Mouse (Mus musculus): ENCODE data around the gene Midn. TPM values are rescaled to one million over a fixed set of nuclear protein-coding genes. Genes with fewer than 3 reads are reported as not detected.

Midn gene
- polyA plus RNA-seq, 1 experiment from 2014 or later = 23.2 TPM

GRCm38 (mm10) chr10:80139439-80139775 lies 8.7 kb upstream of the Midn start:
- H3K27ac ChIP-seq = 0 out of 2 replicates have a peak overlapping the region, but pooled peaks have one; percentile 28
- ATAC-seq (ENCODE audit: low FRiP score, low read depth) = peak; percentile 3; the same call in 1 of the 2 replicates
- H3K4me1 ChIP-seq = peaks cover 61% of the 10 kb centered on the region
- peak overlapping the region; percentile 82 for H3K9ac ChIP-seq
- peaks cover 28% of the 10 kb centered on the region for H3K36me3 ChIP-seq
- peak overlapping the region; percentile 62 for H3K4me3 ChIP-seq
- H3K27me3 ChIP-seq = peaks cover 49% of the 10 kb centered on the region
- H3K9me3 ChIP-seq = 0 out of 2 replicates have a peak, but pooled peaks cover 5% of the 10 kb centered on the region
- 1% methylated on average over 10 of the region's 10 CpGs for WGBS
- H3K4me2 ChIP-seq (replicated peaks) = peak overlapping the region; percentile 99

DNA sequence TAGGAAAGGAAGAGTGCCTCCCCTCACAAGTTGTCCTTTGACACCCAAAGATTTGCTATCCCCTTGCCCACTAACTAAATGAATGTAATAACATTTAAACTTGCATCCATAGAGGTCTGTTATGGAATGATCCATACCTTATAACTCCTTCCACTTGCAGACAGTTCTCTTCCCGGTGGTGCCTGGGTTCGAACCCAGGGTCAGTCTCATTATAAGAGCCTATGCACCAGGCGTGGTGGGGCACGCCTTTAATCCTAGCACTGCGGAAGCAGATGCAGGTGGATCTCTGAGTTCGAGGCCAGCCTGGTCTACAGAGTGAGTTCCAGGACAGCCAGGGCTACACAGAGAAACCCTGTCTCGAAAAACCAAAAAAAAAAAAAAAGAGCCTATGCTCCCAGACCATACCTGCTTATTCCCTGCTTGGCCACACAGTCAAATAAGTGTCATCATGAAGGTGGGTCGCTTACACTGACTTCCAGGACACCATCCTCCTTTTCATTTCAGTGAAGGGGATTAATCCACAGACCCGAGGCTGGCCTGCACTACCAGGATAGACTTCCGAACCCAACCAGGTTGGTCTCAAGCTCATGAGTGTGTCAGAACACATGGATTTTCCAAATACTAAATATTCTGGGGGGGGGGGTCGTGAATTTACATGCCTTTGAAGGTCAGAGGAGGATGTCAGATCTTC lies 8.0 kb upstream of the Midn start:
- Histone ChIP-seq H3K4me3 (0 out of 2 replicates have a peak overlapping the region, but pooled peaks have one; percentile 81), H3K4me2 (replicated peaks) (peak overlapping the region; percentile 99; the same call in 1 of the 2 replicates), H3K9me3 (0 out of 2 replicates have a peak, but pooled peaks cover 5% of the 10 kb centered on the region), H3K9ac (no peak overlapping the region), H3K36me3 (peaks cover 29% of the 10 kb centered on the region), H3K27me3 (peaks cover 45% of the 10 kb centered on the region), H3K4me1 (peaks cover 64% of the 10 kb centered on the region), H3K27ac (no peak overlapping the region)
- ATAC-seq (ENCODE audit: low FRiP score, low read depth) = no peak
- 76% methylated on average over 11 of the region's 11 CpGs for WGBS

DNA sequence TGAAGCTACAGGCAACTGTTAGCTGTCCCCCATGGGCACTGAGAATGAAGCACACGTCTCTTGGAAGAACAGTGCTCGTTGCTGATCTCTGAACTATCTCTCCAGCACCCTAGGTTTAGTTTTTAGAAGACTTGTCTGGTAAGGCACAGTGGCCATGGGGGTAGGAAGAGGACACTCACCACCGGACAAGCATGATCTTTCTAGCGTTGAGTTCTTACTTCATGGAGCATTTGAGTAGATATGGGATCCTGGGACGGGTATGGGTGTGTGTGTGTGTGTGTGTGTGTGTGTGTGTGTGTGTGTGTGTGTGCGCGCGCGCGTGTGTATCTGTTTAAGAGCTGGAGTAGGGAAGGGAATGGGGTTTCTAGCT lies 7.4 kb upstream of the Midn start, which contains the start of gene Cbarp:
TSS of gene Cbarp (minus strand) at position 170 of the 370 bp plus-strand sequence.
- peak within 1 kb of the TSS; percentile 99 for H3K4me2 ChIP-seq (replicated peaks)
- peaks cover 31% of the 10 kb centered on the region for H3K36me3 ChIP-seq
- H3K27ac ChIP-seq = peak within 1 kb of the TSS; percentile 74
- ATAC-seq (ENCODE audit: low FRiP score, low read depth) = no peak
- WGBS = 70% methylated on average over 10 of the region's 10 CpGs
- H3K27me3 ChIP-seq = peaks cover 39% of the 10 kb centered on the region
- 0 out of 2 replicates have a peak, but pooled peaks cover 5% of the 10 kb centered on the region for H3K9me3 ChIP-seq
- peaks cover 68% of the 10 kb centered on the region for H3K4me1 ChIP-seq
- peak within 1 kb of the TSS; percentile 81 for H3K4me3 ChIP-seq
- peak within 1 kb of the TSS; percentile 58 for H3K9ac ChIP-seq

GRCm38 (mm10) chr10:80141243-80141642 lies 6.8 kb upstream of the Midn start:
- ATAC-seq (ENCODE audit: low FRiP score, low read depth) = peak; percentile 58
- H3K9ac ChIP-seq = peak overlapping the region; percentile 58

GRCm38 (mm10) chr10:80141786-80142529 lies 6.1 kb upstream of the Midn start:
- 1% methylated on average over 43 of the region's 43 CpGs for WGBS
- Histone ChIP-seq H3K36me3 (peaks cover 37% of the 10 kb centered on the region), H3K4me1 (peaks cover 73% of the 10 kb centered on the region), H3K9me3 (no peaks in the 10 kb centered on the region), H3K4me3 (peak overlapping the region; percentile 81), H3K27me3 (peaks cover 26% of the 10 kb centered on the region), H3K9ac (peak overlapping the region; percentile 94), H3K27ac (peak overlapping the region; percentile 77), H3K4me2 (replicated peaks) (peak overlapping the region; percentile 96)
- peak; percentile 86 for ATAC-seq (ENCODE audit: low FRiP score, low read depth)

More at GRCm38 (mm10) chr10:80141243-80141642, 6.8 kb upstream of the Midn start:
- H3K9me3 ChIP-seq = no peaks in the 10 kb centered on the region
- under 1% methylated on average over 29 of the region's 29 CpGs for WGBS
- H3K27ac ChIP-seq = peak overlapping the region; percentile 74
- H3K4me2 ChIP-seq (replicated peaks) = peak overlapping the region; percentile 96
- peaks cover 73% of the 10 kb centered on the region for H3K4me1 ChIP-seq
- H3K4me3 ChIP-seq = peak overlapping the region; percentile 81
- H3K27me3 ChIP-seq = peaks cover 34% of the 10 kb centered on the region
- H3K36me3 ChIP-seq = peaks cover 31% of the 10 kb centered on the region

- no peaks in the 10 kb centered on the region for H3K9me3 ChIP-seq
- no peak for ATAC-seq (ENCODE audit: low FRiP score, low read depth)
- peaks cover 73% of the 10 kb centered on the region for H3K4me1 ChIP-seq
- H3K4me2 ChIP-seq (replicated peaks) = peak overlapping the region; percentile 96
- H3K27ac ChIP-seq = peak overlapping the region; percentile 77
- H3K27me3 ChIP-seq = peaks cover 21% of the 10 kb centered on the region
- H3K9ac ChIP-seq = peak overlapping the region; percentile 94
- WGBS = under 1% methylated on average over 15 of the region's 15 CpGs
- H3K4me3 ChIP-seq = peak overlapping the region; percentile 81
- H3K36me3 ChIP-seq = peaks cover 37% of the 10 kb centered on the region
Observed at GRCm38 (mm10) chr10:80142530-80142925, 5.5 kb upstream of the Midn start.

GRCm38 (mm10) chr10:80143664-80144063 lies 4.4 kb upstream of the Midn start:
- H3K4me2 ChIP-seq (replicated peaks) = peak overlapping the region; percentile 96; the same call in 1 of the 2 replicates
- H3K9me3 ChIP-seq = no peaks in the 10 kb centered on the region
- H3K27me3 ChIP-seq = peaks cover 10% of the 10 kb centered on the region
- 90% methylated on average over 7 of the region's 7 CpGs for WGBS
- H3K4me3 ChIP-seq = peak overlapping the region; percentile 81
- peaks cover 37% of the 10 kb centered on the region for H3K36me3 ChIP-seq
- ATAC-seq (ENCODE audit: low FRiP score, low read depth) = no peak
- H3K4me1 ChIP-seq = peaks cover 67% of the 10 kb centered on the region
- H3K9ac ChIP-seq = no peak overlapping the region
- H3K27ac ChIP-seq = no peak overlapping the region

DNA sequence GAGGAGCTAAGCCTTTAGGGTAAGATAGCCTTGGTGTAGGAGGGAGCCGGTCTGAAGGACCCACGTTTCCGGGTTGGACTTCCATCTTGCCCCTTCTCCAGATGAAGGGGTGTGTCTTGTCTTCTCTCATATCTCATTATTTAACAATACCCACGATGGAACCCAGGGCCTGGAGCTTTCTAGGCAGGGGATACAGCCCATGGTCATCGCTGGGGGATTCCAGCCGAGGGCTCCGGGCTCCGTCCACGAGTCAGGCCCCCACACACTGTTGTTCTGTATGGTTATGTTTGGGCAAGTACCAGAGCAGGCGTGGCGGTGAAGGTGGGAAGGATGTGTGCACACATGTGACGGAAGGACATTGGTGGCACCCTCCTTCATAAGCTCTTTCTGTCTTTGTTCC lies 3.9 kb upstream of the Midn start:
- Histone ChIP-seq H3K4me1 (peaks cover 65% of the 10 kb centered on the region), H3K9me3 (no peaks in the 10 kb centered on the region), H3K4me2 (replicated peaks) (no peak overlapping the region), H3K27ac (no peak overlapping the region), H3K4me3 (no peak overlapping the region), H3K36me3 (peaks cover 37% of the 10 kb centered on the region), H3K9ac (peak overlapping the region; percentile 39; the same call in 1 of the 2 replicates), H3K27me3 (peaks cover 9% of the 10 kb centered on the region; the same call in 1 of the 2 replicates)
- 93% methylated on average over 12 of the region's 12 CpGs for WGBS
- ATAC-seq (ENCODE audit: low FRiP score, low read depth) = no peak

GRCm38 (mm10) chr10:80144864-80145838 lies 2.9 kb upstream of the Midn start:
- peak overlapping the region; percentile 10; the same call in 1 of the 2 replicates for H3K4me3 ChIP-seq
- peaks cover 59% of the 10 kb centered on the region for H3K4me1 ChIP-seq
- peak overlapping the region; percentile 10; the same call in 1 of the 2 replicates for H3K27ac ChIP-seq
- H3K9ac ChIP-seq = 0 out of 2 replicates have a peak overlapping the region, but pooled peaks have one; percentile 19
- peaks cover 4% of the 10 kb centered on the region; the same call in 1 of the 2 replicates for H3K27me3 ChIP-seq
- WGBS = 74% methylated on average over 20 of the region's 20 CpGs
- ATAC-seq (ENCODE audit: low FRiP score, low read depth) = no peak
- 0 out of 2 replicates have a peak overlapping the region, but pooled peaks have one; percentile 9 for H3K4me2 ChIP-seq (replicated peaks)
- H3K9me3 ChIP-seq = no peaks in the 10 kb centered on the region
- peaks cover 42% of the 10 kb centered on the region for H3K36me3 ChIP-seq

- H3K27ac ChIP-seq = peak overlapping the region; percentile 10; the same call in 1 of the 2 replicates
- H3K4me2 ChIP-seq (replicated peaks) = 0 out of 2 replicates have a peak overlapping the region, but pooled peaks have one; percentile 9
- H3K9me3 ChIP-seq = no peaks in the 10 kb centered on the region
- H3K4me3 ChIP-seq = peak overlapping the region; percentile 10; the same call in 1 of the 2 replicates
- no peak for ATAC-seq (ENCODE audit: low FRiP score, low read depth)
- no peaks in the 10 kb centered on the region for H3K27me3 ChIP-seq
- H3K4me1 ChIP-seq = peaks cover 57% of the 10 kb centered on the region
- peaks cover 42% of the 10 kb centered on the region for H3K36me3 ChIP-seq
- whole genome bisulfite sequencing = 87% methylated on average over 6 of the region's 6 CpGs
- H3K9ac ChIP-seq = 0 out of 2 replicates have a peak overlapping the region, but pooled peaks have one; percentile 19
Observed at GRCm38 (mm10) chr10:80145896-80146295, 2.2 kb upstream of the Midn start.

GRCm38 (mm10) chr10:80146568-80147011 lies 1.5 kb upstream of the Midn start:
- no peaks in the 10 kb centered on the region for H3K9me3 ChIP-seq
- H3K9ac ChIP-seq = peak overlapping the region; percentile 36; the same call in 1 of the 2 replicates
- peaks cover 52% of the 10 kb centered on the region for H3K4me1 ChIP-seq
- no peaks in the 10 kb centered on the region for H3K27me3 ChIP-seq
- ATAC-seq (ENCODE audit: low FRiP score, low read depth) = no peak
- peak overlapping the region; percentile 100; the same call in 1 of the 2 replicates for H3K27ac ChIP-seq
- H3K4me3 ChIP-seq = peak overlapping the region; percentile 98; the same call in 1 of the 2 replicates
- H3K36me3 ChIP-seq = peaks cover 49% of the 10 kb centered on the region
- H3K4me2 ChIP-seq (replicated peaks) = 0 out of 2 replicates have a peak overlapping the region, but pooled peaks have one; percentile 65
- 76% methylated on average over 4 of the region's 4 CpGs for WGBS
